In genomic region chr19:43550706-43551492, GRCm38 (mm10) we compare ENCODE assay signal across 20 mouse cellular contexts. TPM values are rescaled to one million over a fixed set of nuclear protein-coding genes. Genes with fewer than 3 reads are reported as not detected.
A peak's percentile ranks its signal among the peaks of the same experiment; 100 is the strongest.
DNase-seq lines count a peak whose midpoint lies in the region; ATAC-seq and TF ChIP-seq lines count a peak whose summit lies in the region.
"Had no signal": no experiment of that assay in that cellular context is flagged by ENCODE, and none has a peak within 500 bp of the region (broad histone marks: within the 10 kb centered on the region; RNA-seq: fewer than 3 reads in every experiment).

No protein-coding gene starts in this region.

- ATAC-seq in embryonic facial prominence, embryonic 15.5 days (ENCODE audit: insufficient number of reproducible peaks, low FRiP score, low TSS enrichment, low read depth): 0 out of 2 replicates have a peak, but pooled peaks have one; percentile 29
- peak; percentile 22; the same call in 1 of the 2 replicates for ATAC-seq in granulocyte monocyte progenitor cell, adult 5-6 weeks (replicated peaks; ENCODE audit: poor library complexity, severe bottlenecking)
- ATAC-seq: intestine, embryonic 15.5 days had no signal

- no peak overlapping the region for H3K27ac ChIP-seq in embryonic facial prominence, embryonic 15.5 days (replicated peaks)
- no peak overlapping the region for H3K27ac ChIP-seq in embryonic facial prominence, embryonic 10.5 days (replicated peaks)
- H3K27ac ChIP-seq in ES-E14 (ENCODE audit: insufficient read depth, low read depth, low read length, poor library complexity, severe bottlenecking): no peak overlapping the region
- H3K27ac ChIP-seq: heart, embryonic 10.5 days; hindbrain, embryonic 13.5 days; left cerebral cortex, adult 2 months; limb, embryonic 10.5 days; macrophage had no signal

- intact Hi-C loops in gastrocnemius, postnatal 14 days (cut with DNase I; ENCODE audit: low total_unique reads): no loop called here

- in situ Hi-C loops in ES-E14 (cut with MboI; ENCODE audit: low sequenced_read_pairs in 2 of 2, unreplicated experiment in 2 of 2): no loop called here

- H3K9me3 ChIP-seq in embryonic facial prominence, embryonic 15.5 days (replicated peaks): no peaks in the 10 kb centered on the region
- no peaks in the 10 kb centered on the region for H3K9me3 ChIP-seq in embryonic facial prominence, embryonic 10.5 days
- no peaks in the 10 kb centered on the region for H3K9me3 ChIP-seq in ES-E14 (ENCODE audit: control insufficient read depth, insufficient read depth, low read depth, low read length)
- H3K9me3 ChIP-seq: heart, embryonic 10.5 days; hindbrain, embryonic 13.5 days; intestine, embryonic 15.5 days; limb, embryonic 10.5 days had no signal

- H3K4me1 ChIP-seq in embryonic facial prominence, embryonic 15.5 days: no peaks in the 10 kb centered on the region
- H3K4me1 ChIP-seq in embryonic facial prominence, embryonic 10.5 days: peaks cover 18% of the 10 kb centered on the region
- peaks cover 0 to 3% of the 10 kb centered on the region in 2 experiments; a peak in 2 of 4 replicates for H3K4me1 ChIP-seq in ES-E14 (ENCODE audit: control insufficient read depth in 2 of 2, insufficient read depth in 2 of 2, low read length in 2 of 2, poor library complexity in 1 of 2)

- peaks cover 30% of the 10 kb centered on the region for H3K27me3 ChIP-seq in embryonic facial prominence, embryonic 15.5 days
- peaks cover 83% of the 10 kb centered on the region for H3K27me3 ChIP-seq in embryonic facial prominence, embryonic 10.5 days (replicated peaks; ENCODE audit: low read depth, poor library complexity, severe bottlenecking)

- H3K36me3 ChIP-seq in embryonic facial prominence, embryonic 15.5 days: no peaks in the 10 kb centered on the region
- no peaks in the 10 kb centered on the region for H3K36me3 ChIP-seq in embryonic facial prominence, embryonic 10.5 days (replicated peaks)
- no peaks in the 10 kb centered on the region for H3K36me3 ChIP-seq in ES-E14 (ENCODE audit: control insufficient read depth, insufficient read depth, low read length, poor library complexity, severe bottlenecking)
- H3K36me3 ChIP-seq: heart, embryonic 10.5 days; hindbrain, embryonic 13.5 days; intestine, embryonic 15.5 days; limb, embryonic 10.5 days had no signal

- no peak overlapping the region for H3K4me2 ChIP-seq in embryonic facial prominence, embryonic 15.5 days (replicated peaks)
- H3K4me2 ChIP-seq: hindbrain, embryonic 13.5 days; intestine, embryonic 15.5 days; liver, embryonic 11.5 days; lung, embryonic 14.5 days; midbrain, embryonic 11.5 days had no signal

- DNase-seq in embryonic facial prominence, embryonic 10.5 days (ENCODE audit: low spot score): no peak
- DNase-seq in 3134 (ENCODE audit: extremely low read depth, insufficient read length, low spot score) (peak; percentile 62), ES-E14 (ENCODE audit: low read depth, low spot score) (no peak)
- DNase-seq in embryo, embryonic 10 days (ENCODE audit: low spot score): no peak
- DNase-seq in gastrocnemius, postnatal 14 days: no peak
- DNase-seq: cerebellum, adult 11-12 months; gastrocnemius, postnatal 36 days; heart, postnatal 14 days; lung, embryonic 14.5 days; thymus, postnatal 25 days had no signal

- whole genome bisulfite sequencing in embryonic facial prominence, embryonic 15.5 days: 79% methylated on average over 18 of the region's 18 CpGs
- WGBS in embryonic facial prominence, embryonic 10.5 days: 82% methylated on average over 18 of the region's 18 CpGs

- H3K9ac ChIP-seq in embryonic facial prominence, embryonic 15.5 days: no peak overlapping the region
- H3K9ac ChIP-seq in ES-E14 (ENCODE audit: insufficient read depth, low read depth, low read length, poor library complexity, severe bottlenecking): no peak overlapping the region
- H3K9ac ChIP-seq: hindbrain, embryonic 13.5 days; intestine, embryonic 15.5 days; lung, embryonic 14.5 days had no signal

- no peak overlapping the region for H3K4me3 ChIP-seq in embryonic facial prominence, embryonic 15.5 days (replicated peaks)
- H3K4me3 ChIP-seq in embryonic facial prominence, embryonic 10.5 days: no peak overlapping the region
- no peak overlapping the region for H3K4me3 ChIP-seq in ES-E14 (ENCODE audit: insufficient read depth in 1 of 2, low read depth in 1 of 2, low read length in 2 of 2, poor library complexity in 1 of 2, severe bottlenecking in 1 of 2)
- H3K4me3 ChIP-seq: heart, embryonic 10.5 days; hindbrain, embryonic 13.5 days; intestine, embryonic 15.5 days; left cerebral cortex, adult 2 months; limb, embryonic 10.5 days had no signal

TF ChIP-seq in ES-E14, 5 proteins besides CTCF, POLR2A, EP300 and RAD21:
- TF ChIP-seq CHD2 (IDR thresholded peaks at IDR 0.05; ENCODE audit: low read depth, low read length) (no peak), MAFK (IDR thresholded peaks at IDR 0.05; ENCODE audit: insufficient read depth, low read depth, low read length) (peak; percentile 82), ZNF384 (IDR thresholded peaks at IDR 0.05; ENCODE audit: low read depth, low read length) (no peak)

RNA-seq across cellular contexts. Expression of gene Got1, which starts 26.5 kb away (rescaled TPM):
- polyA plus RNA-seq in embryonic facial prominence, embryonic 15.5 days (2015; fragmentation: Nextera tagmentation; extraction: Ambion mirVana): 31.2 and 31.9 TPM in 2 replicates
- polyA plus RNA-seq in embryonic facial prominence, embryonic 10.5 days (2016; fragmentation: Nextera tagmentation; extraction: Ambion mirVana): 55.4 and 57.9 TPM in 2 replicates
- total RNA-seq in ES-E14 (2012; rRNA removed): 77.3 and 81.8 TPM in 2 replicates
- 22.6 and 36.8 TPM in 2 replicates for total RNA-seq in granulocyte monocyte progenitor cell, adult 5-6 weeks (2014; fragmentation: Nextera tagmentation)
- total RNA-seq in granulocyte monocyte progenitor cell, adult 5-6 weeks (2017): 17.3 and 21.5 TPM in 2 replicates
- total RNA-seq in gastrocnemius, postnatal 14 days (2021): 100 to 1,000 TPM; 223 to 303 TPM
